Mouse (Mus musculus) activated CD4-positive, CD25-positive, alpha-beta regulatory T cell, adult 9 weeks (primary cell): ENCODE measurements around the gene Rcan1. TPM values are rescaled to one million over a fixed set of nuclear protein-coding genes. Genes with fewer than 3 reads are reported as not detected.

ENCODE experiments used
- polyA plus RNA-seq: library from polyadenylated mRNA; unstranded; fragments of 100-300 nt; shearing (Covaris generic); gene quantifications from one replicate; pipeline ENCODE4 v1.2.1, GENCODE M21; 2017

Rcan1 gene
- polyA plus RNA-seq, result 2.1 TPM

GRCm38 (mm10) chr16:92470706-92471105 lies at the start of gene Rcan1:
Gene Rcan1 (minus strand): TSS chr16:92470867.

GRCm38 (mm10) chr16:92485436-92485835 lies 14.8 kb upstream of the Rcan1 start, which contains the start of gene Clic6:
Gene Clic6 (plus strand): TSS chr16:92485736.

DNA sequence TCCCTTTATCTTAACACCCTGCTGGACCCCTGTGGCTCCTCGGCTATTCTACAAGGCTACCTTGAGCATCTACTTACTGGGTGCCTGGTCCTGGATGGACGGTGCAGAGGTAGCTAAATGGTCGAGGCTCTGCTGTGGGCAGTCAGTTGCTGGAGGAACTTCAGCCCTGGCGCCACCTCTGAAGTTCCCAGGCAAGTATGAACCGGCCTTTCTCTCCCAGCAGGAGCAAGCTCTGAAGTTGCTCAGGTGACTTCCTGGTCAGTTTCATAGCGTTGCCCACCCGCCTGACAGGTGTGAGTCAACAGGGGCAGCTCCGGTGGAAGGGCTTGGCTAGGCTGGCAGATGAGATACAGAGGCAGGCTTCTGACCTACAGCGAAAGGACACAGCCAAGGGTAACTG lies 111.4 kb downstream of the Rcan1 start, which contains the start of gene Kcne1:
Gene Kcne1 (minus strand): TSS at position 240 of the 400 bp plus-strand sequence.

Other genes with a start within 250 kb of the Rcan1 start
- not detected for gene Kcne2, start 178.5 kb downstream of the Rcan1 start, polyA plus RNA-seq
- 139 TPM for gene Smim11, start 169.6 kb downstream of the Rcan1 start, polyA plus RNA-seq
- not detected for gene Fam243, start 149.4 kb downstream of the Rcan1 start, polyA plus RNA-seq
- 0.17 TPM for gene Kcne1, start 111.4 kb downstream of the Rcan1 start, polyA plus RNA-seq
- gene Clic6, start 14.9 kb upstream of the Rcan1 start, polyA plus RNA-seq, result not detected